Mouse (Mus musculus): Measurements from ENCODE around the gene Tifa. TPM values are rescaled to one million over a fixed set of nuclear protein-coding genes. Genes with fewer than 3 reads are reported as not detected.
"Not testable (repeated sequence)": the region's sequence is repeated elsewhere in the genome, so short reads cannot be mapped to it uniquely, and the experiment has no call there.

Gene Tifa
- polyA plus RNA-seq, 1 experiment from 2014 or later, result 6.7 TPM

DNA sequence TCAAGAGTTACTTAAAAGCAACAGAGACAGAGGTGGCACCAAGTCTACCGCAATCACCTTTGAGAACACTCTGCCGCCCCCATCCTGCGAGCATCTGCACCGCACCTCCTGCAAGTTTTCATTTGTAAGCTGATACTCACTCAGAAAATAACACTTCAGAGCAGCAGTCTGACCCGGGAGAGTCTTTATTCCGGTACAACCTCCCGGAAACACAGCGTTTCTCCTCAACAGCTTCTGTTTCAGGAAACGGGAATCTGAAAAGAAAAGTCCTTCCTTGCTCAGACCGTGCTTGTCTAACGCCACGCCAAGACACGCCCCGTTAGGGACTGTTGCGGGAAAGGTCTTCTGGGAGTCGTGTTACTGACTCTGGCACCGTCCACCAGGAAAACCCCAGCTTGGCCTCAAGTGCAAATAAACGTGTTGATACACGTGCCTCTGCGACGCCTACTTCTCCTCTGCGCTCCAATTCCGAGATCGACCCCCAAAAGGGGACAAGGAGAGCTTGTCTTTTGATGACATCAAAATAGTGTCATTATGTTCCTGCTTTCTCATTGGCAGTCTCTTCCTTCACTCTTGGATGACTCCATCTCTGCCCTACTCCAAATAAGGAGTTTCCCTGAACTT, 9.5 kb upstream of the Tifa start, which contains the start of gene Alpk1:
TSS of gene Alpk1 (minus strand) at position 507 of the 624 bp plus-strand sequence.
- Histone ChIP-seq H3K9ac (ENCODE audit: low read length) (peak within 1 kb of the TSS; percentile 36; the same call in 1 of the 2 replicates), H3K27me3 (replicated peaks; ENCODE audit: control insufficient read depth, insufficient read depth, low read length) (no peaks in the 10 kb centered on the region), H3K4me2 (ENCODE audit: low read length) (peak within 1 kb of the TSS; percentile 58), H3K9me3 (replicated peaks; ENCODE audit: control insufficient read depth, low read length) (no peaks in the 10 kb centered on the region), H3K27ac (ENCODE audit: low read depth, low read length) (no peak within 1 kb of the TSS), H3K36me3 (ENCODE audit: control insufficient read depth, insufficient read depth, low read length) (no peaks in the 10 kb centered on the region), H3K4me1 (ENCODE audit: control insufficient read depth, insufficient read depth, low read length) (no peaks in the 10 kb centered on the region), H3K4me3 (ENCODE audit: low read depth, low read length) (peak within 1 kb of the TSS; percentile 28)
- WGBS, result 3% methylated on average over 24 of the region's 24 CpGs
- ATAC-seq (peak; percentile 44), DNase-seq (ENCODE audit: low spot score) (peak; percentile 45)

DNA sequence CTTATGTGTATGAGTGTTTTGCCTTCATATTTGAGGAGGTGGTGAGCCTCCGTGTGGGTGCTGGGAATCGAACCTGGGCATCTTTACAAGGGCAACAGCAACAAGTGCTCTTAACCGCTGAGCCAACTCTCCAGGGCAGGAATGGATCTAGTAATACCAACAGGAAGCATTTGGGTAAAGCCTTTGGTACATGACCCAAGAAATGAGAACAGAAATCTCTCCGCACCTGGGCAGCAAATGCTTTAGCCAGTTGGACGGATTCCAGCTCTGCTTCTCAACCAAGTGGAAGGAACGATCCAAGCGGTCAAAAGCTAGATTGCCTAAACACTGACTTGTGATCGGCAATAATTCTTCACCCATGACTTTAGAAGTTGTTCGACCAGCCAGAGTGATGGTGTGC, 8.7 kb upstream of the Tifa start:
- no peaks in the 10 kb centered on the region for H3K27me3 ChIP-seq (replicated peaks; ENCODE audit: control insufficient read depth, insufficient read depth, low read length)
- H3K9me3 ChIP-seq (replicated peaks; ENCODE audit: control insufficient read depth, low read length), result no peaks in the 10 kb centered on the region
- 93% methylated on average over 9 of the region's 9 CpGs for WGBS
- no peaks in the 10 kb centered on the region for H3K4me1 ChIP-seq (ENCODE audit: control insufficient read depth, insufficient read depth, low read length)
- H3K36me3 ChIP-seq (ENCODE audit: control insufficient read depth, insufficient read depth, low read length), result no peaks in the 10 kb centered on the region
- DNase-seq (ENCODE audit: low spot score), result no peak
- H3K4me2 ChIP-seq (ENCODE audit: low read length), result no peak overlapping the region
- H3K27ac ChIP-seq (ENCODE audit: low read depth, low read length), result no peak overlapping the region
- no peak overlapping the region for H3K9ac ChIP-seq (ENCODE audit: low read length)
- ATAC-seq, result no peak
- no peak overlapping the region for H3K4me3 ChIP-seq (ENCODE audit: low read depth, low read length)

DNA sequence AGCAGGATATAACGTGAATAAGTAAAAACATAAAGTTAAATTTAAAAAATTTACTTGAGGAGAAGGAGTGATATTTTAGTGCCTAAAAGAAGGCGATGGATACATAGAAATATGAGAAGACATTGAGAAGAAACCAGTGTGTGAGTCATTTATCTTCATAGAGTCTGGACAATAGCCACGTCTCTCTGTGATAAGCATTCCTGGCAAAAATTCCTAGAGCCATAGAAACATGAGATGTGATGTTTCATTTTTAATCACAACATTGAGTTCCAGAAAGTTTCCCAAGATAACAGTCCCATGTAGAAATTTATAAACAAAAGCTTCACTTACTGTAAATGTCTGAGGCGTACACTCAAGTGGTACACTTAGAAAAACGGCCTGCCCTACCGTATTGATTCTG, 6.7 kb upstream of the Tifa start:
- WGBS, result 91% methylated on average over 6 of the region's 6 CpGs

DNA sequence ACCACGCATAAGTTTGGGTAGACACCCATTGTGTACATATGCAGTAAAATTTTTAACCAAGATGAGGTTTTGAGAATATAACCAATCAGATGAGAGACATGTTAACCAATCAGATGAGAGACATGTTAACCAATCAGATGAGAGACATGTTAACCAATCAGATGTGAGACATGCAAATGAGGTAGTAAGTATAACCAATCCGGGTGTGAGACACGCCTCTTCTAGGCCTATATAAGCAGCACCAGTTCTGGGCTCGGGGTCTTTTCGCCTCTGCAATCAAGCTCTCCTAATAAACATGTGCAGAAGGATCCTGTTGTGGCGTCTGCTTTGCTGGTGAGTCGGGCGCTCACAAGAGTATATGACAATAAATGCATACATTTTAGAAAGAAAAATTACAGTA, 5.9 kb upstream of the Tifa start:
- not testable (repeated sequence) for H3K9ac ChIP-seq (ENCODE audit: low read length); H3K4me1 ChIP-seq (ENCODE audit: control insufficient read depth, insufficient read depth, low read length); H3K4me3 ChIP-seq (ENCODE audit: low read depth, low read length); ATAC-seq; H3K27me3 ChIP-seq (replicated peaks; ENCODE audit: control insufficient read depth, insufficient read depth, low read length); DNase-seq (ENCODE audit: low spot score); H3K4me2 ChIP-seq (ENCODE audit: low read length); H3K36me3 ChIP-seq (ENCODE audit: control insufficient read depth, insufficient read depth, low read length); H3K9me3 ChIP-seq (replicated peaks; ENCODE audit: control insufficient read depth, low read length); H3K27ac ChIP-seq (ENCODE audit: low read depth, low read length)
- WGBS, result 97% methylated on average over 8 of the region's 8 CpGs

More for the DNA sequence above, 6.7 kb upstream of the Tifa start:
- no peak for ATAC-seq
- Histone ChIP-seq H3K9ac (ENCODE audit: low read length) (no peak overlapping the region), H3K36me3 (ENCODE audit: control insufficient read depth, insufficient read depth, low read length) (no peaks in the 10 kb centered on the region), H3K27me3 (replicated peaks; ENCODE audit: control insufficient read depth, insufficient read depth, low read length) (peaks cover 2% of the 10 kb centered on the region), H3K4me2 (ENCODE audit: low read length) (no peak overlapping the region), H3K4me3 (ENCODE audit: low read depth, low read length) (no peak overlapping the region), H3K27ac (ENCODE audit: low read depth, low read length) (no peak overlapping the region), H3K4me1 (ENCODE audit: control insufficient read depth, insufficient read depth, low read length) (no peaks in the 10 kb centered on the region), H3K9me3 (replicated peaks; ENCODE audit: control insufficient read depth, low read length) (no peaks in the 10 kb centered on the region)
- no peak for DNase-seq (ENCODE audit: low spot score)

DNA sequence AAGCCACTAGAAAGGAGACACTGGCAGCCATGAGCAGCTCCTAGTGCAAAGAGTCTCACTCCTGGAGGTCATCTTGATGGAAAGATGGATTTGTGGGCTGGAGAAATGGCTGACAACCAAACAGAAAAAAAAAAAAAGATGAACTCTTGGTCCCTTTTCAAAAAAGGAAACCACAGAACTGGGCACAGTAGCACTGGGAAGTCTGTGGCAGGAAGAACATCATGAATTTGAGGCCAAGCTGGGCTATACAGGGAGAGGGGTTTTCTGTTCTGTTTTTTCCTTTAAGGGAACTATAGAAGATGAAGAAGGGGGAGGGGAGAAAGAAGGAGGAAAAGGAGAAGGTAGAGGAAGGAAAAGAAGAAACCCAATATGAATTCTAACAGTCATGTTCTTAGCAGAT, 2.6 kb upstream of the Tifa start:
- no peak for ATAC-seq
- Histone ChIP-seq H3K4me2 (ENCODE audit: low read length) (no peak overlapping the region), H3K36me3 (ENCODE audit: control insufficient read depth, insufficient read depth, low read length) (no peaks in the 10 kb centered on the region), H3K4me3 (ENCODE audit: low read depth, low read length) (no peak overlapping the region), H3K27me3 (replicated peaks; ENCODE audit: control insufficient read depth, insufficient read depth, low read length) (peaks cover 21% of the 10 kb centered on the region), H3K9ac (ENCODE audit: low read length) (no peak overlapping the region), H3K27ac (ENCODE audit: low read depth, low read length) (no peak overlapping the region), H3K9me3 (replicated peaks; ENCODE audit: control insufficient read depth, low read length) (no peaks in the 10 kb centered on the region), H3K4me1 (ENCODE audit: control insufficient read depth, insufficient read depth, low read length) (peaks cover 5% of the 10 kb centered on the region; the same call in 1 of the 2 replicates)
- DNase-seq (ENCODE audit: low spot score), result no peak

DNA sequence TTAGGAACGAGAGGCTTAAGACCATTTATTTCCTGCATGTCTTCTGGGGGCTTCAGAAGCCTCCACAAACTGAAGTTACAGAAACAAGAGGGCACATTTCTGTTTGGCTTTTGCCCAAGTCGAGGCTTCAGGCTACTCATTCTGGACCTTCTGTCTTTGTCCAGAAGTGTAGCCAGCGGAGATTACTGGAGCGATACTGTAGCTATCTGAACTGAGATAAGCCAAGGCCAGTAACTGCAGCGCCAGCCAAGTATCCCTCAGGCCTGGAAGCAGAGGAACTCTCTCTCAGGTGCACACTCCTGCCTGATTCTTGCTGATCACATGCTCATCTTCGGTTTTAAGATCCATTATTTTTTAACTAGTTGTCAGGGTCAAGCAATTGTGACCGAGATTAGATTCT, 1.6 kb upstream of the Tifa start:
- H3K4me2 ChIP-seq (ENCODE audit: low read length), result no peak overlapping the region

DNA sequence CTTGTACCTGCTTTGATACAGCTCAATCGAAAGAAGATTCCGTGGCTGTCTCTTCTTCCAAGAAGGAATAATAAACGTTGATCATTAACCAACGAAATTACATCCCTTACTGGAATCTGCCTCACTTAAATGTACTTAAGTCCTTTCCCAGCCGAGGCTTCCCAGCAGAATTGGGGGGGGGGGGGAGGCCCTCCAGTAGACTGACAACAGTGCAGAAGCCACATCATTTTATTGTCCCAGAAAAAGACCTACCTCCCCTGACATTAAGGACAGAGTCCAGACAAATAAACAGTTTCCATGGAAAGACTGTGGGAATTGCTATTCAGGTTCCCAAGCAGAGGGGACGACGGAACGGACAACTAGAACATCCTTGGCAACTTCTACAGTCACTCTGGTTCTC, 686 bp upstream of the Tifa start:
- H3K27me3 ChIP-seq (replicated peaks; ENCODE audit: control insufficient read depth, insufficient read depth, low read length), result peaks cover 21% of the 10 kb centered on the region
- no peak overlapping the region for H3K27ac ChIP-seq (ENCODE audit: low read depth, low read length)
- no peaks in the 10 kb centered on the region for H3K36me3 ChIP-seq (ENCODE audit: control insufficient read depth, insufficient read depth, low read length)
- no peaks in the 10 kb centered on the region for H3K9me3 ChIP-seq (replicated peaks; ENCODE audit: control insufficient read depth, low read length)
- ATAC-seq (no peak), DNase-seq (ENCODE audit: low spot score) (no peak)
- peak overlapping the region; percentile 53; the same call in 1 of the 2 replicates for H3K4me3 ChIP-seq (ENCODE audit: low read depth, low read length)
- H3K4me2 ChIP-seq (ENCODE audit: low read length), result peak overlapping the region; percentile 98
- no peak overlapping the region for H3K9ac ChIP-seq (ENCODE audit: low read length)
- peaks cover 5% of the 10 kb centered on the region; the same call in 1 of the 2 replicates for H3K4me1 ChIP-seq (ENCODE audit: control insufficient read depth, insufficient read depth, low read length)
- WGBS, result 18% methylated on average over 8 of the region's 8 CpGs

More for the DNA sequence above, 1.6 kb upstream of the Tifa start:
- Histone ChIP-seq H3K4me3 (ENCODE audit: low read depth, low read length) (no peak overlapping the region), H3K27me3 (replicated peaks; ENCODE audit: control insufficient read depth, insufficient read depth, low read length) (peaks cover 21% of the 10 kb centered on the region), H3K4me1 (ENCODE audit: control insufficient read depth, insufficient read depth, low read length) (peaks cover 5% of the 10 kb centered on the region; the same call in 1 of the 2 replicates), H3K36me3 (ENCODE audit: control insufficient read depth, insufficient read depth, low read length) (no peaks in the 10 kb centered on the region), H3K9me3 (replicated peaks; ENCODE audit: control insufficient read depth, low read length) (no peaks in the 10 kb centered on the region), H3K27ac (ENCODE audit: low read depth, low read length) (no peak overlapping the region), H3K9ac (ENCODE audit: low read length) (no peak overlapping the region)
- DNase-seq (ENCODE audit: low spot score), result no peak
- 42% methylated on average over 7 of the region's 7 CpGs for WGBS
- no peak for ATAC-seq

DNA sequence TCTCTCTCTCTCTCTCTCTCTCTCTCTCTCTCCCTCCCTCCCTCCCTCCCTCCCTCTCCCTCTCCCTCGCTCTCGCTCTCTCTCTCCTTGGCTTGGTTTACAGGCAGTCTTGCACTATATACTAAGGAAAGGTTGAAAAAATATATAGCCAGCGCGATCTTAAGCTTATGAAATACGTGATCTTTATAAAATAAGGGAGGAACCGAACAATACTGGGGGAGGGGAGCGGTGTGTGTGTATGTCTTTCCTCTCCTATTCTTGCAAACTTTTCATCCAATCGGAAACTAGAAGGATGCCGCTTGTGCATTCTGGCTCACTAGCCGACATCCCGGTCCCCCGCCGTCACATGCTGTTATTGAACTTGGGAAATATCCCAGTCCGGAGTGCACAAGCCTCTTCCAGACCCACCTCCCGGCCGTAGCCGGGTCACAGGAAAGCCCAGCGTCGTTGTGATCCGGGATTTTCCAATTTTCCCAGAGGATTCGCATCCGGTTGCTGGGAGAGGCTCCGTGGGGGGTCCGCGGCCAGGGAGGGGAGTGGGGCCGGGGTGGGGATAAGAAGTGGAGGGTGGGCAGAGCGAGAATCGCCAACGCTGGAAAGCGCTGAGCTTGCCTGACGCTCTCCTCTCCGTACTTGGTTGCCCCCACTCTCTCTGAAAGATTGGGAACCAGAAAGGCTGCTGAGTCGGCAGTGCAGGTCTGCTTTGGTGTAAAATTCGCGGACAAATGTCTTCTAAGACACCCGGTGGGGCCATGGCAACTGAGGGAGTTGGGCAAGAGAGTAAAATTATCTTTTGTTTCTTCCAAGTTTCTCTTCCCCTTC, 840 bp downstream of the Tifa start:
- ATAC-seq, result peak; percentile 78
- Histone ChIP-seq H3K36me3 (ENCODE audit: control insufficient read depth, insufficient read depth, low read length) (no peaks in the 10 kb centered on the region), H3K9me3 (replicated peaks; ENCODE audit: control insufficient read depth, low read length) (no peaks in the 10 kb centered on the region), H3K27me3 (replicated peaks; ENCODE audit: control insufficient read depth, insufficient read depth, low read length) (peaks cover 21% of the 10 kb centered on the region), H3K27ac (ENCODE audit: low read depth, low read length) (no peak overlapping the region), H3K4me1 (ENCODE audit: control insufficient read depth, insufficient read depth, low read length) (peaks cover 5% of the 10 kb centered on the region; the same call in 1 of the 2 replicates), H3K4me2 (ENCODE audit: low read length) (peak overlapping the region; percentile 98), H3K4me3 (ENCODE audit: low read depth, low read length) (peak overlapping the region; percentile 53), H3K9ac (ENCODE audit: low read length) (peak overlapping the region; percentile 65)
- under 1% methylated on average over 36 of the region's 36 CpGs for WGBS
- DNase-seq (ENCODE audit: low spot score), result peak; percentile 71

DNA sequence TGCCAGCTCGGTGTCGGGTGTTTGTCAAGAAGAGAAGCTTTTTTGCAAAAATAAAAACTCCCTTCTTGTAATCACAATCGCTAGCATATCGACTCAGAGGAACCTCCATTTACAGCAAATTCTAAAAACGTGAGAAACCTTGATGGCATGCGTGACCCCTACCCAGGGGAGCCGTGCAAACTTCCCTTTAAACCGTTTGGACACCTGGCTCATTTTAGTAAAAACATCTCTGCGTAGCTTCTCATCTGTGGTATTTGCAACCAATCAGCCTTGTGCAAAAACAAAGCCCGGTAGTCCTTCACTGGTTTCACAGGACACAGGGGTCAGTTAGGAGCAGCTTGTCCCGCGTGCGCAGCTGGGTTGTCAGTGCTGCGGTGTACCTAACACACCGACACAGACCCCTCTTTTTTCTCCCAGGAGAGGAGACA, 1.5 kb downstream of the Tifa start:
- no peak for ATAC-seq
- no peak overlapping the region for H3K27ac ChIP-seq (ENCODE audit: low read depth, low read length)
- WGBS, result 1% methylated on average over 15 of the region's 15 CpGs

More for the DNA sequence above, 1.5 kb downstream of the Tifa start:
- no peaks in the 10 kb centered on the region for H3K9me3 ChIP-seq (replicated peaks; ENCODE audit: control insufficient read depth, low read length)
- H3K9ac ChIP-seq (ENCODE audit: low read length), result peak overlapping the region; percentile 63; the same call in 1 of the 2 replicates
- peak overlapping the region; percentile 53 for H3K4me3 ChIP-seq (ENCODE audit: low read depth, low read length)
- no peaks in the 10 kb centered on the region for H3K36me3 ChIP-seq (ENCODE audit: control insufficient read depth, insufficient read depth, low read length)
- peaks cover 21% of the 10 kb centered on the region for H3K27me3 ChIP-seq (replicated peaks; ENCODE audit: control insufficient read depth, insufficient read depth, low read length)
- peaks cover 5% of the 10 kb centered on the region; the same call in 1 of the 2 replicates for H3K4me1 ChIP-seq (ENCODE audit: control insufficient read depth, insufficient read depth, low read length)
- no peak for DNase-seq (ENCODE audit: low spot score)
- H3K4me2 ChIP-seq (ENCODE audit: low read length), result peak overlapping the region; percentile 98
